Mouse (Mus musculus) hindbrain, postnatal 0 days (tissue): ENCODE results near the gene Cers1. TPM values are rescaled to one million over a fixed set of nuclear protein-coding genes. Genes with fewer than 3 reads are reported as not detected.

ENCODE experiments used
- ATAC-seq: fragments of 200-750 bp; cut with Nextera tagmentation; 2 replicates; pipeline ENCODE4 v1.8.0; 2017; ENCODE audit warnings: mild to moderate bottlenecking, moderate TSS enrichment, moderate library complexity
- DNase-seq: peaks from one replicate; pipeline ENCODE4 v3.0.0-alpha.2; 2015; ENCODE audit warnings: low spot score
- H3K27ac ChIP-seq: fragments of 300-500 bp; sonication (generic); 2 replicates; pipeline ENCODE4 v1.5.1; 2014; ENCODE audit warnings: mild to moderate bottlenecking
- H3K27me3 ChIP-seq: fragments of 300-500 bp; sonication (generic); 2 replicates; pipeline ENCODE4 v1.6.1; 2014; ENCODE audit warnings: low read length, mixed read lengths; ENCODE audit not compliant: insufficient read depth
- H3K36me3 ChIP-seq: fragments of 300-500 bp; sonication (generic); 2 replicates; pipeline ENCODE4 v1.6.1; 2014; ENCODE audit warnings: low read length, mixed read lengths; ENCODE audit not compliant: insufficient read depth
- H3K4me1 ChIP-seq: fragments of 300-500 bp; sonication (generic); 2 replicates; pipeline ENCODE4 v1.6.1; 2014; ENCODE audit warnings: antibody characterized with exemption, low read length, mixed read lengths; ENCODE audit not compliant: insufficient read depth
- H3K4me2 ChIP-seq: fragments of 300-500 bp; sonication (generic); 2 replicates; pipeline ENCODE4 v1.6.1; 2014; ENCODE audit warnings: low read depth, mild to moderate bottlenecking, low read length, moderate library complexity, mixed read lengths
- H3K4me3 ChIP-seq: fragments of 300-500 bp; sonication (generic); 2 replicates; pipeline ENCODE4 v1.5.1; 2014; ENCODE audit warnings: low read length
- H3K9ac ChIP-seq: fragments of 300-500 bp; sonication (generic); replicated peaks from 2 replicates; pipeline ENCODE4 v1.6.1; 2014; ENCODE audit warnings: mild to moderate bottlenecking, low read length, moderate library complexity, mixed read lengths
- H3K9me3 ChIP-seq: fragments of 300-500 bp; sonication (generic); 2 replicates; pipeline ENCODE4 v1.6.1; 2016; ENCODE audit warnings: low read length, mixed read lengths
- CTCF ChIP-seq: IDR thresholded peaks from 2 replicates; pipeline ENCODE4 v1.5.1; 2016; ENCODE audit warnings: antibody characterized with exemption, control low read depth, low read depth
- WGBS: fragments of 180-500 bp; shearing (Covaris S2); extraction: QIAGEN DNeasy Blood & Tissue Kit; methylation state at CpG from one replicate; pipeline ENCODE4 v1.1.7; 2014; 5-methylcytosine and 5-hydroxymethylcytosine counted together
- polyA plus RNA-seq: library from polyadenylated mRNA; unstranded; fragments of >200 nt; fragmentation: Nextera tagmentation; extraction: Ambion mirVana; gene quantifications from 2 replicates; pipeline ENCODE4 v1.2.1, GENCODE M21; 2015
- total RNA-seq: library from RNA; depleted of rRNA; stranded (reverse); fragments of >200 nt; gene quantifications from 2 replicates; pipeline ENCODE4 v1.2.3, GENCODE M21; 2014

Gene Cers1
- total and polyA plus RNA-seq, 2 experiments from 2014 or later = 45.5 to 92.5 TPM

- H3K4me2 ChIP-seq = no peak overlapping the region
- 83% methylated on average over 4 of the region's 4 CpGs for WGBS
- peaks cover 6% of the 10 kb centered on the region; the same call in 1 of the 2 replicates for H3K36me3 ChIP-seq
- H3K4me3 ChIP-seq = no peak overlapping the region
- peaks cover 17% of the 10 kb centered on the region for H3K4me1 ChIP-seq
- no peak overlapping the region for H3K9ac ChIP-seq
- no peaks in the 10 kb centered on the region for H3K9me3 ChIP-seq
- no peak for ATAC-seq
- H3K27me3 ChIP-seq = no peaks in the 10 kb centered on the region
- no peak overlapping the region for H3K27ac ChIP-seq
- no peak for DNase-seq
- TF ChIP-seq CTCF = no peak
Observed at GRCm38 (mm10) chr8:70347443-70347842, 31.9 kb downstream of the Cers1 start.

GRCm38 (mm10) chr8:70347860-70348420 is 32.4 kb downstream of the Cers1 start:
- no peak overlapping the region for H3K27ac ChIP-seq
- no peaks in the 10 kb centered on the region for H3K9me3 ChIP-seq
- no peaks in the 10 kb centered on the region for H3K27me3 ChIP-seq
- no peak for TF ChIP-seq CTCF
- DNase-seq (no peak), ATAC-seq (no peak)
- H3K9ac ChIP-seq = peak overlapping the region; percentile 21; the same call in 1 of the 2 replicates
- WGBS = 58% methylated on average over 1 of the region's 1 CpGs
- 0 out of 2 replicates have a peak, but pooled peaks cover 5% of the 10 kb centered on the region for H3K36me3 ChIP-seq
- H3K4me1 ChIP-seq = peaks cover 17% of the 10 kb centered on the region
- no peak overlapping the region for H3K4me2 ChIP-seq
- no peak overlapping the region for H3K4me3 ChIP-seq

GRCm38 (mm10) chr8:70351035-70351999 is 35.7 kb downstream of the Cers1 start:
- no peak for ATAC-seq
- H3K36me3 ChIP-seq = 0 out of 2 replicates have a peak, but pooled peaks cover 5% of the 10 kb centered on the region
- H3K9ac ChIP-seq = peak overlapping the region; percentile 97
- H3K4me3 ChIP-seq = peak overlapping the region; percentile 100
- H3K27ac ChIP-seq = no peak overlapping the region
- peaks cover 22% of the 10 kb centered on the region for H3K4me1 ChIP-seq
- TF ChIP-seq CTCF = no peak
- H3K4me2 ChIP-seq = peak overlapping the region; percentile 100
- no peaks in the 10 kb centered on the region for H3K27me3 ChIP-seq
- no peak for DNase-seq
- WGBS = 48% methylated on average over 15 of the region's 15 CpGs
- no peaks in the 10 kb centered on the region for H3K9me3 ChIP-seq

DNA sequence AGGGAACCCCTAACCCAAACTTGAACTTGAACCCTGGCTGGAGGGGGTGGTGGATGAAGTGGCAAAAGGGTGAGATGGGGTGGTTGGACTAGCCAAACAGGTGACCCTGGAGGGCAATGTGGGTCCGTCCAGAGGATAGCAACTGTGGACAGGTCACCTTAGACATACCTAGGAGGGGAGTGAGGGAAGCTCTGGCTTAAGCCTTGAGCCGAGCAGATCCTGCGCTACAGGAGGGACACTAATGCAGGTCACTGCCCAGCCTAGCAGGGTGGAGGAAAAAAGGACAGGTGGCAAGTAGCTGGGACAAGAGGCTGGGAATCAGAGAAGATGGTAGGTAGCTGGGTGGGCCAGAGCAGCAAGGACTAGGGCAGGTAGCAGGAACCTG is 36.4 kb downstream of the Cers1 start:
- Histone ChIP-seq H3K9me3 (no peaks in the 10 kb centered on the region), H3K4me2 (peak overlapping the region; percentile 100), H3K36me3 (0 out of 2 replicates have a peak, but pooled peaks cover 5% of the 10 kb centered on the region), H3K9ac (peak overlapping the region; percentile 97), H3K4me1 (peaks cover 22% of the 10 kb centered on the region), H3K27me3 (no peaks in the 10 kb centered on the region), H3K4me3 (peak overlapping the region; percentile 100), H3K27ac (peak overlapping the region; percentile 93; the same call in 1 of the 2 replicates)
- WGBS = 18% methylated on average over 3 of the region's 3 CpGs
- ATAC-seq = no peak
- no peak for DNase-seq
- no peak for TF ChIP-seq CTCF

- Histone ChIP-seq H3K36me3 (0 out of 2 replicates have a peak, but pooled peaks cover 5% of the 10 kb centered on the region), H3K4me2 (peak overlapping the region; percentile 100), H3K4me1 (peaks cover 22% of the 10 kb centered on the region), H3K27me3 (no peaks in the 10 kb centered on the region), H3K9me3 (no peaks in the 10 kb centered on the region), H3K4me3 (peak overlapping the region; percentile 100), H3K27ac (peak overlapping the region; percentile 93), H3K9ac (peak overlapping the region; percentile 97)
- 3% methylated on average over 45 of the region's 64 CpGs for WGBS
- peak; percentile 52 for ATAC-seq
- DNase-seq = peak; percentile 46
- TF ChIP-seq CTCF = no peak
Observed at GRCm38 (mm10) chr8:70352657-70353151, 37.1 kb downstream of the Cers1 start.

DNA sequence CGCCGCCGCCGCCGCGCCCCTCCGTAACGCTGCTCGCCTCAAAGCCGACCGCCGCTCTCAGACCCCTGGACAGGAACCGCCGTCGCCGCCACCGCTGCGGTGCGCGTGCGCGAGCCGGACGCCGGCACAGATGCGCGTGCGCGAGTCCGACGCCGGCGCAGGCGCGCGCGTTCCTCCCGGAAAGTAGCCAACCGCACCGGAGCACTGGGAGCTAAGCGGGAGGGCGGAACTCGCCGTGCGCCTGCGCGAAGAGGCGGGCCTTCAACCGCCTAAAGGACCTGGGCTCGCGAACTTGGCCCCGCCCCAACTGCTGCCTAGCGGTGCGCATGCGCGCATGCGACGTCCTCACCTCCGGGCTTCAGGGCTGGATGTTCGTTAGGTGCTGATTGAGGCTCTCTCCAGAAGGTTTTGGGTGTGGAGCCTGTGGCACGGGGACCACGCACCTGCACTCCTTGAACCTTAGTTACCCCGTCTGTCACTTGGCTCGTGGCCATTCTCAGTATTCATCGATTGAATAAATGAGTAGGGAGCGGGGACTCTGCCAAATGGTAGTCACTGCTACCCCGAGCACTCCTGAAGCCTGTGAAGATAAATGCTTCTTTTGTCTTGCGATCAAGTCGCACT is 37.7 kb downstream of the Cers1 start, which contains the start of gene Upf1:
TSS of gene Upf1 (minus strand) at position 85 of the 624 bp plus-strand sequence.
- no peaks in the 10 kb centered on the region for H3K9me3 ChIP-seq
- TF ChIP-seq CTCF = no peak
- H3K4me3 ChIP-seq = peak within 1 kb of the TSS; percentile 100
- H3K4me2 ChIP-seq = peak within 1 kb of the TSS; percentile 100
- peak within 1 kb of the TSS; percentile 93 for H3K27ac ChIP-seq
- H3K36me3 ChIP-seq = 0 out of 2 replicates have a peak, but pooled peaks cover 5% of the 10 kb centered on the region
- H3K27me3 ChIP-seq = no peaks in the 10 kb centered on the region
- WGBS = under 1% methylated on average over 68 of the region's 69 CpGs
- peaks cover 22% of the 10 kb centered on the region for H3K4me1 ChIP-seq
- peak; percentile 89 for ATAC-seq
- DNase-seq = peak; percentile 100
- peak within 1 kb of the TSS; percentile 97 for H3K9ac ChIP-seq
